Mouse (Mus musculus) adrenal gland, adult 18-20 months (tissue): Measurements from ENCODE around the gene Bloc1s3. TPM values are rescaled to one million over a fixed set of nuclear protein-coding genes. Genes with fewer than 3 reads are reported as not detected.

Experiments used
- DNase-seq, 2 experiments: peaks; one replicate each; pipeline ENCODE4 v3.0.0; 2021 to 2022; ENCODE audit warnings: low spot score in 2 of 2
- total RNA-seq, 2 experiments: library from RNA; stranded (reverse); gene quantifications; 1 replicate in 1 of 2; 2 replicates in 1 of 2; pipeline ENCODE4 v1.2.3; 2021

The Bloc1s3 gene
- total RNA-seq, 2 experiments from 2014 or later: 8.4 to 10.0 TPM

DNA sequence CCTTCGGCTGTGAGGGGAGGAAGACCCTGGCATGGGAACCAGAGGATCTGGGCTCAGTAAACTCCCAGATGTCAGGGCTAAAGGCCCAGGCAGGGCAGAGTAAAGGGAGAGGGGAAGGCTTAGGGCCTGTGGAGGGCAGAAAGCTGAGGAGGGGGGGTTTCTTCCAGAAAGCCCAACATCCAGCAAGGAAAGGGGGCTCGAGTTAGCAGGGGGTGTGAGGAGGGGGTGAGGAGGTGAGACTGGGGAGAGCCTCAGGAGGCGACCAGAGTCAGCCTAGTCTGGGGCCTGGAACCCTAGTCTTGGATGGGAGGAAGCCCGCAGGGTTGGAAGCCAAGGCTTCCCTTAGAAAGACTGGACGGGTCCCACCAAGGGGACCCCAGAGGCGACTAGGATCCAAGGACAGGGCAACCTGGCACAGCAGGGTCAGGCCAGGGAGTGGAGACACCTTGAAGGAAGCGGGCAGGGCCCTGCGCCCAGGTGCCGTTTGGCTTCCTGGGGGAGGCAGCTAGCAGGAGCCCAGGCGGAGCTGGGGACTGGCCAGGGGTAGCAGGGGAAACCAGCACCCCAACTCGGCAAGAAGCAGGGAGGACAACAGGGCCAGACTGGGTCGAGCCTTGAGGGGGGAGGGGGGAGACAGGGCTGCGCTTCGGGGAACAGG, 50.6 kb downstream of the Bloc1s3 start:
- DNase-seq: no peak

- no peak for DNase-seq
These were observed 51.5 kb downstream of the Bloc1s3 start for GRCm38 (mm10) chr7:19456628-19457027.

- no peak for DNase-seq
These were observed 52.2 kb downstream of the Bloc1s3 start for GRCm38 (mm10) chr7:19455819-19456495.

GRCm38 (mm10) chr7:19455186-19455585, 53.0 kb downstream of the Bloc1s3 start:
- DNase-seq: no peak

Other genes starting within 250 kb of the Bloc1s3 start
- gene Vasp, start 236.6 kb downstream of the Bloc1s3 start, total RNA-seq: 10 to 100 TPM; 42.9 to 56.4 TPM
- not detected for gene Ppm1n, start 228.3 kb downstream of the Bloc1s3 start, total RNA-seq
- 1 to 10 TPM; 5.0 to 8.6 TPM for gene Rtn2, start 225.7 kb downstream of the Bloc1s3 start, total RNA-seq
- gene Fosb, start 198.3 kb downstream of the Bloc1s3 start, total RNA-seq: 10 to 100 TPM; 15.9 to 23.2 TPM
- 10 to 100 TPM; 31.2 to 41.0 TPM for gene Ercc1, start 163.6 kb downstream of the Bloc1s3 start, total RNA-seq
- 10 to 100 TPM; 13.3 to 13.7 TPM for gene Cd3eap, start 148.9 kb downstream of the Bloc1s3 start, total RNA-seq
- gene Ppp1r13l, start 148.6 kb downstream of the Bloc1s3 start, total RNA-seq: 1 to 10 TPM; 5.9 to 6.7 TPM
- 10 to 100 TPM; 27.1 to 30.9 TPM for gene Ercc2, start 126.4 kb downstream of the Bloc1s3 start, total RNA-seq
- gene Klc3, start 104.3 kb downstream of the Bloc1s3 start, total RNA-seq: 1 to 10 TPM; 1.3 to 3.7 TPM
- gene Ckm, start 103.6 kb downstream of the Bloc1s3 start, total RNA-seq: 10 to 100 TPM in 1 of 2 experiments, not detected in 1; 14.7 TPM
- 10 to 100 TPM; 35.9 to 54.0 TPM for gene Mark4, start 49.5 kb downstream of the Bloc1s3 start, total RNA-seq
- gene Exoc3l2, start 45.0 kb downstream of the Bloc1s3 start, total RNA-seq: 10 to 100 TPM; 31.7 to 36.8 TPM
- gene Trappc6a, start within 50 bp of the Bloc1s3 start, total RNA-seq: 10 to 100 TPM; 70.0 to 92.4 TPM
- gene Nkpd1, start 9.5 kb upstream of the Bloc1s3 start, total RNA-seq: under 1 TPM in 1 of 2 experiments, not detected in 1; 0.17 TPM
- 10 to 100 TPM; 72.8 to 73.6 TPM for gene Ppp1r37, start 54.7 kb upstream of the Bloc1s3 start, total RNA-seq
- gene Zfp296, start 68.9 kb upstream of the Bloc1s3 start, total RNA-seq: 1 to 10 TPM in 1 of 2 experiments, under 1 TPM in 1; 0.46 to 1.2 TPM
- 10 to 100 TPM; 66.7 to 85.1 TPM for gene Gemin7, start 69.2 kb upstream of the Bloc1s3 start, total RNA-seq
- 10 to 100 TPM; 36.5 to 36.9 TPM for gene Clasrp, start 96.1 kb upstream of the Bloc1s3 start, total RNA-seq
- gene Relb, start 121.1 kb upstream of the Bloc1s3 start, total RNA-seq: 10 to 100 TPM; 31.9 TPM
- gene Clptm1, start 156.7 kb upstream of the Bloc1s3 start, total RNA-seq: 100 to 1,000 TPM; 136 to 157 TPM
- gene Apoc2, start 169.6 kb upstream of the Bloc1s3 start, total RNA-seq: 1 to 10 TPM; 1.1 to 2.1 TPM
- gene Gm44805, start 173.1 kb upstream of the Bloc1s3 start, total RNA-seq: under 1 TPM in 1 of 2 experiments, not detected in 1; 0.50 TPM
- 100 to 1,000 TPM in 1 of 2 experiments, 10 to 100 TPM in 1; 31.6 to 112 TPM for gene Apoc4, start 173.1 kb upstream of the Bloc1s3 start, total RNA-seq
- gene Apoc1, start 184.3 kb upstream of the Bloc1s3 start, total RNA-seq: 100 to 1,000 TPM; 156 to 789 TPM
- gene Apoe, start 190.8 kb upstream of the Bloc1s3 start, total RNA-seq: 1,000 to 10,000 TPM; 1,225 to 1,306 TPM
- 100 to 1,000 TPM; 123 to 126 TPM for gene Tomm40, start 207.1 kb upstream of the Bloc1s3 start, total RNA-seq
- 100 to 1,000 TPM in 1 of 2 experiments, 10 to 100 TPM in 1; 76.9 to 105 TPM for gene Nectin2, start 242.1 kb upstream of the Bloc1s3 start, total RNA-seq